Mouse (Mus musculus) stomach, embryonic 14.5 days (tissue): Measurements from ENCODE around the gene Wfdc16. TPM values are rescaled to one million over a fixed set of nuclear protein-coding genes. Genes with fewer than 3 reads are reported as not detected.
"Not testable (repeated sequence)": the region's sequence is repeated elsewhere in the genome, so short reads cannot be mapped to it uniquely, and the experiment has no call there.

Source experiments
- ATAC-seq: fragments of 200-750 bp; cut with Nextera tagmentation; 2 replicates; pipeline ENCODE4 v1.8.0; 2017; ENCODE audit warnings: low read depth, moderate TSS enrichment; ENCODE audit not compliant: insufficient number of reproducible peaks, insufficient read depth, low FRiP score
- H3K27ac ChIP-seq: fragments of 300-500 bp; sonication (generic); 2 replicates; pipeline ENCODE4 v1.5.1; 2014; ENCODE audit warnings: mild to moderate bottlenecking, low read length, moderate library complexity, mixed read lengths
- H3K27me3 ChIP-seq: fragments of 300-500 bp; sonication (generic); 2 replicates; pipeline ENCODE4 v1.6.1; 2014; ENCODE audit warnings: low read length, control low read depth, mixed read lengths; ENCODE audit not compliant: control insufficient read depth, insufficient read depth
- H3K36me3 ChIP-seq: fragments of 300-500 bp; sonication (generic); 2 replicates; pipeline ENCODE4 v1.6.1; 2014; ENCODE audit warnings: mild to moderate bottlenecking, control low read depth, low read length, moderate library complexity, mixed read lengths; ENCODE audit not compliant: control insufficient read depth, insufficient read depth
- H3K4me1 ChIP-seq: fragments of 300-500 bp; sonication (generic); 2 replicates; pipeline ENCODE4 v1.6.1; 2014; ENCODE audit warnings: low read length, control low read depth, mixed read lengths; ENCODE audit not compliant: control insufficient read depth, insufficient read depth
- H3K4me2 ChIP-seq: fragments of 300-500 bp; sonication (generic); replicated peaks from 2 replicates; pipeline ENCODE4 v1.6.1; 2014; ENCODE audit warnings: low read depth, low read length, control low read depth
- H3K4me3 ChIP-seq: fragments of 300-500 bp; sonication (generic); 2 replicates; pipeline ENCODE4 v1.5.1; 2014; ENCODE audit warnings: low read depth, low read length, control low read depth
- H3K9ac ChIP-seq: fragments of 300-500 bp; sonication (generic); replicated peaks from 2 replicates; pipeline ENCODE4 v1.6.1; 2014; ENCODE audit warnings: low read depth, mild to moderate bottlenecking, control low read depth, low read length, moderate library complexity, mixed read lengths
- H3K9me3 ChIP-seq: fragments of 300-500 bp; sonication (generic); 2 replicates; pipeline ENCODE4 v1.6.1; 2016; ENCODE audit warnings: low read depth, low read length, control low read depth; ENCODE audit not compliant: control insufficient read depth
- WGBS: fragments of 180-500 bp; shearing (Covaris S2); extraction: QIAGEN DNeasy Blood & Tissue Kit; methylation state at CpG from one replicate; pipeline ENCODE4 v1.1.7; 2014; 5-methylcytosine and 5-hydroxymethylcytosine counted together
- polyA plus RNA-seq: library from polyadenylated mRNA; unstranded; fragments of >200 nt; fragmentation: Nextera tagmentation; extraction: Ambion mirVana; gene quantifications from 2 replicates; pipeline ENCODE4 v1.2.1, GENCODE M21; 2014

The Wfdc16 gene
- polyA plus RNA-seq, 1 experiment from 2014 or later = not detected

- H3K27ac ChIP-seq = no peak overlapping the region
- no peak for ATAC-seq
- H3K4me1 ChIP-seq = no peaks in the 10 kb centered on the region
- no peak overlapping the region for H3K9ac ChIP-seq
- H3K9me3 ChIP-seq = no peaks in the 10 kb centered on the region
- no peak overlapping the region for H3K4me2 ChIP-seq
- WGBS = 75% methylated on average over 5 of the region's 5 CpGs
- no peak overlapping the region for H3K4me3 ChIP-seq
- no peaks in the 10 kb centered on the region for H3K27me3 ChIP-seq
- no peaks in the 10 kb centered on the region for H3K36me3 ChIP-seq
Observed at GRCm38 (mm10) chr2:164619050-164619449, 19.5 kb downstream of the Wfdc16 start.

- H3K36me3 ChIP-seq = no peaks in the 10 kb centered on the region
- no peak overlapping the region for H3K9ac ChIP-seq
- WGBS = 86% methylated on average over 3 of the region's 3 CpGs
Observed at GRCm38 (mm10) chr2:164615386-164615785, 23.2 kb downstream of the Wfdc16 start.

GRCm38 (mm10) chr2:164613471-164613870, 25.1 kb downstream of the Wfdc16 start, which contains the start of the genes Wfdc6b and Wfdc8:
Wfdc6b (plus strand) TSS chr2:164613522.
Wfdc8 (minus strand) TSS chr2:164613626.
- ATAC-seq = not testable (repeated sequence)
- 42% methylated on average over 8 of the region's 8 CpGs for WGBS

More at GRCm38 (mm10) chr2:164615386-164615785, 23.2 kb downstream of the Wfdc16 start:
- Histone ChIP-seq H3K9me3 (no peaks in the 10 kb centered on the region), H3K4me3 (no peak overlapping the region), H3K27ac (no peak overlapping the region), H3K4me2 (no peak overlapping the region), H3K4me1 (no peaks in the 10 kb centered on the region), H3K27me3 (no peaks in the 10 kb centered on the region)
- ATAC-seq = no peak

GRCm38 (mm10) chr2:164608781-164609180, 29.8 kb downstream of the Wfdc16 start:
- 76% methylated on average over 6 of the region's 6 CpGs for WGBS
- Histone ChIP-seq H3K36me3 (no peaks in the 10 kb centered on the region), H3K4me2 (no peak overlapping the region)

More at GRCm38 (mm10) chr2:164613471-164613870, 25.1 kb downstream of the Wfdc16 start, which contains the start of the genes Wfdc6b and Wfdc8:
- H3K27ac ChIP-seq, H3K4me1 ChIP-seq, H3K9me3 ChIP-seq, H3K27me3 ChIP-seq, H3K4me3 ChIP-seq, H3K4me2 ChIP-seq, H3K36me3 ChIP-seq, H3K9ac ChIP-seq: not testable (repeated sequence)

GRCm38 (mm10) chr2:164604411-164604810, 34.2 kb downstream of the Wfdc16 start:
- H3K9me3 ChIP-seq = no peaks in the 10 kb centered on the region
- WGBS = 89% methylated on average over 8 of the region's 8 CpGs
- H3K36me3 ChIP-seq = no peaks in the 10 kb centered on the region
- H3K27ac ChIP-seq = no peak overlapping the region
- H3K4me3 ChIP-seq = no peak overlapping the region
- H3K9ac ChIP-seq = no peak overlapping the region
- H3K4me2 ChIP-seq = no peak overlapping the region
- ATAC-seq = no peak
- no peaks in the 10 kb centered on the region for H3K27me3 ChIP-seq
- no peaks in the 10 kb centered on the region for H3K4me1 ChIP-seq

More at GRCm38 (mm10) chr2:164608781-164609180, 29.8 kb downstream of the Wfdc16 start:
- no peak for ATAC-seq
- no peaks in the 10 kb centered on the region for H3K9me3 ChIP-seq
- H3K9ac ChIP-seq = no peak overlapping the region
- no peaks in the 10 kb centered on the region for H3K4me1 ChIP-seq
- H3K27me3 ChIP-seq = no peaks in the 10 kb centered on the region
- H3K4me3 ChIP-seq = no peak overlapping the region
- no peak overlapping the region for H3K27ac ChIP-seq

GRCm38 (mm10) chr2:164603482-164603881, 35.1 kb downstream of the Wfdc16 start:
- Histone ChIP-seq H3K27ac (no peak overlapping the region), H3K4me2 (no peak overlapping the region), H3K27me3 (no peaks in the 10 kb centered on the region), H3K4me3 (no peak overlapping the region), H3K4me1 (no peaks in the 10 kb centered on the region), H3K9ac (no peak overlapping the region), H3K9me3 (no peaks in the 10 kb centered on the region), H3K36me3 (no peaks in the 10 kb centered on the region)
- 88% methylated on average over 3 of the region's 3 CpGs for WGBS
- no peak for ATAC-seq

GRCm38 (mm10) chr2:164600179-164600578, 38.4 kb downstream of the Wfdc16 start:
- no peak for ATAC-seq
- Histone ChIP-seq H3K4me2 (no peak overlapping the region), H3K9me3 (no peaks in the 10 kb centered on the region), H3K4me3 (no peak overlapping the region), H3K36me3 (no peaks in the 10 kb centered on the region), H3K4me1 (no peaks in the 10 kb centered on the region), H3K27ac (no peak overlapping the region), H3K27me3 (no peaks in the 10 kb centered on the region), H3K9ac (no peak overlapping the region)
- WGBS = 65% methylated on average over 3 of the region's 3 CpGs

- ATAC-seq = no peak
- Histone ChIP-seq H3K9ac (no peak within 1 kb of the TSS), H3K4me2 (no peak within 1 kb of the TSS), H3K9me3 (no peaks in the 10 kb centered on the region), H3K36me3 (no peaks in the 10 kb centered on the region), H3K4me3 (no peak within 1 kb of the TSS), H3K4me1 (no peaks in the 10 kb centered on the region), H3K27me3 (no peaks in the 10 kb centered on the region), H3K27ac (no peak within 1 kb of the TSS)
- WGBS = 85% methylated on average over 4 of the region's 4 CpGs
Observed at GRCm38 (mm10) chr2:164593494-164593893, 45.1 kb downstream of the Wfdc16 start, which contains the start of gene Eppin. Eppin (minus strand) TSS chr2:164593594.

- no peak overlapping the region for H3K4me2 ChIP-seq
- H3K4me1 ChIP-seq = no peaks in the 10 kb centered on the region
- no peak overlapping the region for H3K9ac ChIP-seq
- H3K27ac ChIP-seq = no peak overlapping the region
- no peaks in the 10 kb centered on the region for H3K27me3 ChIP-seq
- peak; percentile 63; the same call in 1 of the 2 replicates for ATAC-seq
- no peak overlapping the region for H3K4me3 ChIP-seq
- no peaks in the 10 kb centered on the region for H3K9me3 ChIP-seq
- no peaks in the 10 kb centered on the region for H3K36me3 ChIP-seq
- WGBS = 7% methylated on average over 4 of the region's 4 CpGs
Observed at GRCm38 (mm10) chr2:164592014-164592413, 46.6 kb downstream of the Wfdc16 start.
